Mouse (Mus musculus) MEL (cell line): ENCODE results near the gene Col4a4.
A peak's percentile ranks its signal among the peaks of the same experiment; 100 is the strongest.

ENCODE experiments used
- CTCF ChIP-seq, 3 experiments: IDR thresholded peaks in 2 of 3; conservative IDR thresholded peaks in 1 of 3; 2 replicates each; pipeline ENCODE4 v1.5.1; 2011 to 2012; ENCODE audit warnings: low read length in 3 of 3, low read depth in 2 of 3, mild to moderate bottlenecking in 2 of 3, improper control_type of control experiment in 1 of 3, inconsistent platforms in 1 of 3, mixed read lengths in 1 of 3, moderate library complexity in 1 of 3; ENCODE audit not compliant: control insufficient read depth in 1 of 3, insufficient read depth in 1 of 3, poor library complexity in 1 of 3, severe bottlenecking in 1 of 3
- E2F4 ChIP-seq: IDR thresholded peaks from 2 replicates; pipeline ENCODE4 v1.6.1; 2011; ENCODE audit warnings: low read depth, low read length, improper control_type of control experiment, borderline replicate concordance
- EP300 ChIP-seq, 2 experiments: IDR thresholded peaks; 2 replicates each; pipeline ENCODE4 v1.6.1; 2011; ENCODE audit warnings: improper control_type of control experiment in 2 of 2, low read length in 2 of 2, low read depth in 1 of 2, mild to moderate bottlenecking in 1 of 2
- GABPA ChIP-seq: IDR thresholded peaks from 2 replicates; pipeline ENCODE4 v1.6.1; 2012; ENCODE audit warnings: low read depth, mild to moderate bottlenecking, inconsistent platforms, low read length, improper control_type of control experiment, moderate library complexity
- GATA1 ChIP-seq: IDR thresholded peaks from 2 replicates; pipeline ENCODE4 v1.6.1; 2011; ENCODE audit warnings: low read depth, low read length, improper control_type of control experiment
- HCFC1 ChIP-seq: IDR thresholded peaks from 2 replicates; pipeline ENCODE4 v1.6.1; 2012; ENCODE audit warnings: low read depth, mild to moderate bottlenecking, inconsistent platforms, low read length, improper control_type of control experiment, moderate library complexity
- JUND ChIP-seq: IDR thresholded peaks from 2 replicates; pipeline ENCODE4 v1.6.1; 2011; ENCODE audit warnings: low read depth, mild to moderate bottlenecking, improper control_type of control experiment, low read length
- MAFK ChIP-seq: IDR thresholded peaks from 2 replicates; pipeline ENCODE4 v1.6.1; 2011; ENCODE audit warnings: low read depth, mild to moderate bottlenecking, low read length, improper control_type of control experiment, borderline replicate concordance
- MAX ChIP-seq: IDR thresholded peaks from 2 replicates; pipeline ENCODE4 v1.6.1; 2011; ENCODE audit warnings: low read length, improper control_type of control experiment
- POLR2A ChIP-seq, 2 experiments: IDR thresholded peaks; 2 replicates each; pipeline ENCODE4 v1.6.1; 2011 to 2012; ENCODE audit warnings: low read length in 2 of 2, mild to moderate bottlenecking in 2 of 2, control low read depth in 1 of 2, improper control_type of control experiment in 1 of 2, low read depth in 1 of 2, moderate library complexity in 1 of 2; ENCODE audit not compliant: control insufficient read depth in 1 of 2, insufficient read depth in 1 of 2, poor library complexity in 1 of 2
- POLR2AphosphoS5 ChIP-seq: IDR thresholded peaks from 2 replicates; pipeline ENCODE4 v1.6.1; 2012; ENCODE audit warnings: low read depth, borderline replicate concordance, mild to moderate bottlenecking, inconsistent platforms, low read length, moderate library complexity, mixed read lengths
- TAL1 ChIP-seq: IDR thresholded peaks from 2 replicates; pipeline ENCODE4 v1.6.1; 2012; ENCODE audit warnings: mild to moderate bottlenecking, inconsistent platforms, low read length, moderate library complexity, mixed read lengths
- TBP ChIP-seq: IDR thresholded peaks from 2 replicates; pipeline ENCODE4 v1.8.0; 2011; ENCODE audit warnings: low read depth, low read length, improper control_type of control experiment
- USF2 ChIP-seq, 2 experiments: IDR thresholded peaks; 2 replicates each; pipeline ENCODE4 v1.6.1; 2011 to 2012; ENCODE audit warnings: improper control_type of control experiment in 2 of 2, low read length in 2 of 2, borderline replicate concordance in 1 of 2, inconsistent platforms in 1 of 2, low read depth in 1 of 2, mild to moderate bottlenecking in 1 of 2; ENCODE audit not compliant: insufficient read depth in 1 of 2

GRCm38 (mm10) chr1:82571758-82572157, 14.9 kb downstream of the Col4a4 start:
- TF ChIP-seq EP300 (IDR thresholded peaks at IDR 0.05; ENCODE audit: low read depth in 1 of 2, low read length in 2 of 2) = no peak
- no peak for TF ChIP-seq POLR2A (IDR thresholded peaks at IDR 0.05; ENCODE audit: control insufficient read depth in 1 of 2, insufficient read depth in 1 of 2, low read depth in 1 of 2, low read length in 2 of 2, poor library complexity in 1 of 2)
- TF ChIP-seq MAFK = no peak
- peak; percentile 60 to 92 (median 65) for TF ChIP-seq CTCF (IDR thresholded peaks at IDR 0.05 in 2 of 3, conservative IDR thresholded peaks at IDR 0.05 in 1 of 3; ENCODE audit: control insufficient read depth in 1 of 3, insufficient read depth in 1 of 3, low read depth in 2 of 3, low read length in 3 of 3, poor library complexity in 1 of 3, severe bottlenecking in 1 of 3)
- no peak for TF ChIP-seq POLR2AphosphoS5
- no peak for TF ChIP-seq GABPA
- no peak for TF ChIP-seq JUND
- no peak for TF ChIP-seq HCFC1
- TF ChIP-seq GATA1 = no peak
- no peak for TF ChIP-seq TAL1
- no peak for TF ChIP-seq E2F4
- no peak for TF ChIP-seq TBP
- no peak for TF ChIP-seq MAX
- no peak for TF ChIP-seq USF2 (IDR thresholded peaks at IDR 0.05; ENCODE audit: borderline replicate concordance in 1 of 2, insufficient read depth in 1 of 2, low read depth in 1 of 2, low read length in 2 of 2)
